Mouse (Mus musculus): Measurements from ENCODE around the gene Lrrc45. TPM values are rescaled to one million over a fixed set of nuclear protein-coding genes. Genes with fewer than 3 reads are reported as not detected.
"Not testable (repeated sequence)": the region's sequence is repeated elsewhere in the genome, so short reads cannot be mapped to it uniquely, and the experiment has no call there.

Lrrc45 gene
- 44.8 and 47.8 TPM in 2 replicates for total RNA-seq (2014; rRNA removed)
- 46.8 and 51.0 TPM in 2 replicates for polyA plus RNA-seq (2015; fragmentation: Nextera tagmentation; extraction: Ambion mirVana)

DNA sequence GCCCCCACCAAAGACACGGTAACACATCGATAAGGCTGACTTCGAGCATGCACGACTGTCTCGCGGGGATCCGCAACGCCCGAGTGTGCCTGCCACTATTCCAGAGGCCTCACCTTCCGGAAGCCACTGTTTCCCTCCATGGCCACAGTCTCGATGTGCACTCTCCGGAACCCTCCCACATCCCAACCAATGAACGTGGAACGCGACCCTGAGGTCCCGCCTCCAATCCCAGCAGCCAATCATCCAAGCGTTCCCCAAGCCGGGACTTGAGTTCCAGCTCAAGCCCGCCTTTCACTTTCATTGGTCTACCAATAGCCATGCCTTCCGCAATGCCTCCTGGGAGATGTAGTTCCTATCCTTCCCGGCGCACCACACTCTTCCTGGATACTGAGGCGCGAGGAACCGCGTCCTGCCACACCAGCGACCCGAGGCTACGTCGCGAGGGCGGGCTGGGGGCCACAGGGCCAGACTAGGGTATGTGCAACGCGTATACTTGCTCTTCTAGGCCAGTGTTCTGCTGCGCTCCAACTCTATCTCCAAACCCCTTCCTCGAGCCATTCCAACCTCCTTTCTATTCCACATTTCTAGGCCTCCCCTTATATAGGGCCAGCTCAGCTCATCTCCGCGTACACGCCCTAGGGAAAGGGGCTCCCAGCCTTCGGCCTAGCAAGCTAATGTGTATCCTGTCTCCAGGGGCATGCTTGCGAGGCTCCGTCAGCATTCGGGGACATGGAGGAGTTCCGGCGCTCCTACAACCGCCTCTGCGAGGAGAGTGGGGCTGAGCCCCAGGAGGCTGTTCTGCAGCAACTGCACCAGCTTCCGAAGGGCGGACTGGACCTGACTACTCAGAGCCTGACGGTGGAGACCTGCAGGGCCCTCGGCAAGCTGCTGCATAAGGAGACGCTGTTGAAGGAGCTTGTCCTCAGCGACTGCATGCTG, at the start of gene Lrrc45, which contains the start of gene Cenpx:
Lrrc45 (plus strand) TSS at position 346 of the 939 bp plus-strand sequence.
Cenpx (minus strand) TSS at position 159 of the 939 bp plus-strand sequence.
- Histone ChIP-seq H3K27me3 (ENCODE audit: insufficient read depth, low read length) (no peaks in the 10 kb centered on the region), H3K4me3 (ENCODE audit: low read depth, low read length) (peak within 1 kb of the TSS; percentile 62), H3K4me2 (ENCODE audit: low read depth, low read length, poor library complexity, severe bottlenecking) (peak within 1 kb of the TSS; percentile 97), H3K36me3 (ENCODE audit: insufficient read depth, low read length) (peaks cover 43% of the 10 kb centered on the region), H3K9ac (replicated peaks; ENCODE audit: low read length, poor library complexity, severe bottlenecking) (peak within 1 kb of the TSS; percentile 72), H3K27ac (ENCODE audit: low read depth, low read length) (peak within 1 kb of the TSS; percentile 68), H3K4me1 (ENCODE audit: insufficient read depth, low read length) (peaks cover 16% of the 10 kb centered on the region; the same call in 1 of the 2 replicates), H3K9me3 (ENCODE audit: low read length) (no peaks in the 10 kb centered on the region)
- no peak for TF ChIP-seq CTCF (IDR thresholded peaks at IDR 0.05)
- ATAC-seq (ENCODE audit: low FRiP score) (peak; percentile 95), DNase-seq (ENCODE audit: low spot score) (peak; percentile 99)
- 2% methylated on average over 53 of the region's 53 CpGs for WGBS

DNA sequence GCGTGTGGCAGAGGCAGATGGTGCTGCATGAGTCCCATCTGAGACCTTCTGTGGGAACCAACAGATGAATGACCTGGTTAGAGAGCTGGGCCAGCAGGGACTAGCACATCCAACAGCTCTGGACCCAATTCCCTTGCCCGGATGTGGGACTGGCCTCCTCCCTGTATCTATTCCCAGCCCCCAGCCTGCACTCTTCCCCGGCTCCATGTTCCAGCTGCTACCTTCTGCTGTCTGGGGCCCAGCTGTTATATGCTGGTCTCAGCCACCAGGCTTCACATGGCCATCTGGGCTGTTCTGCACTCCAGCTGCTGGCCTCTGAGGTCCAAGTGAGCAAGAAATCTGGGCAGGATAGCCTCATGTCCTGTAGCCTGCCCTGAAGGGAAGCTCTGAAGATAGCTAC, 48.3 kb upstream of the Lrrc45 start:
- 87% methylated on average over 3 of the region's 3 CpGs for WGBS
- H3K4me1 ChIP-seq (ENCODE audit: insufficient read depth, low read length), result no peaks in the 10 kb centered on the region
- TF ChIP-seq CTCF (IDR thresholded peaks at IDR 0.05), result no peak
- H3K9me3 ChIP-seq (ENCODE audit: low read length), result no peaks in the 10 kb centered on the region
- no peak overlapping the region for H3K4me2 ChIP-seq (ENCODE audit: low read depth, low read length, poor library complexity, severe bottlenecking)
- no peak overlapping the region for H3K27ac ChIP-seq (ENCODE audit: low read depth, low read length)
- H3K9ac ChIP-seq (replicated peaks; ENCODE audit: low read length, poor library complexity, severe bottlenecking), result no peak overlapping the region
- H3K27me3 ChIP-seq (ENCODE audit: insufficient read depth, low read length), result peaks cover 34% of the 10 kb centered on the region
- DNase-seq (ENCODE audit: low spot score) (no peak), ATAC-seq (ENCODE audit: low FRiP score) (no peak)
- H3K4me3 ChIP-seq (ENCODE audit: low read depth, low read length), result no peak overlapping the region
- no peaks in the 10 kb centered on the region for H3K36me3 ChIP-seq (ENCODE audit: insufficient read depth, low read length)

DNA sequence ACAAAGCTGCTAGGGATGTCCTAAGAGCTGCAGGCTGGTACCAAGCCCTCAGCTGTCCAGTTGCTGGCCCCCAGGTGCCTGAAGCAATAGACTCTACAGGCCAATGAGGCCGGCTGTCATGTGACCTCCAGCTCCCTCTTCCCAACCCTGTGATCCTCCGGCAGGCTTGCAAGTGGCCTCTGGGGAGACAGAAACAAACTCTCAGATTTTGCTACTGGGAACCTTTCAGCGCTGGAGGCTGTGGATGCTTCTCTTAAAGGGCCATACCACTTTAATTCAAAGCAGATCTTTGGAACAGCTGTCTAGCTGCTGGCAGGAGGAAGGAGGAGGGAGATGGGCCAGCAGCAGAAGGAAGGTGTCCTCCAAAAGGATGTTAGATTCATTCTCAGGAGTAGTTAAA, 47.1 kb upstream of the Lrrc45 start:
- H3K4me3 ChIP-seq (ENCODE audit: low read depth, low read length), result no peak overlapping the region
- no peak overlapping the region for H3K9ac ChIP-seq (replicated peaks; ENCODE audit: low read length, poor library complexity, severe bottlenecking)
- H3K27me3 ChIP-seq (ENCODE audit: insufficient read depth, low read length), result peaks cover 22% of the 10 kb centered on the region
- 3% methylated on average over 3 of the region's 3 CpGs for WGBS
- TF ChIP-seq CTCF (IDR thresholded peaks at IDR 0.05), result no peak
- no peak overlapping the region for H3K4me2 ChIP-seq (ENCODE audit: low read depth, low read length, poor library complexity, severe bottlenecking)
- no peaks in the 10 kb centered on the region for H3K4me1 ChIP-seq (ENCODE audit: insufficient read depth, low read length)
- no peak overlapping the region for H3K27ac ChIP-seq (ENCODE audit: low read depth, low read length)
- DNase-seq (ENCODE audit: low spot score), result no peak
- no peak for ATAC-seq (ENCODE audit: low FRiP score)
- H3K36me3 ChIP-seq (ENCODE audit: insufficient read depth, low read length), result no peaks in the 10 kb centered on the region
- no peaks in the 10 kb centered on the region for H3K9me3 ChIP-seq (ENCODE audit: low read length)

DNA sequence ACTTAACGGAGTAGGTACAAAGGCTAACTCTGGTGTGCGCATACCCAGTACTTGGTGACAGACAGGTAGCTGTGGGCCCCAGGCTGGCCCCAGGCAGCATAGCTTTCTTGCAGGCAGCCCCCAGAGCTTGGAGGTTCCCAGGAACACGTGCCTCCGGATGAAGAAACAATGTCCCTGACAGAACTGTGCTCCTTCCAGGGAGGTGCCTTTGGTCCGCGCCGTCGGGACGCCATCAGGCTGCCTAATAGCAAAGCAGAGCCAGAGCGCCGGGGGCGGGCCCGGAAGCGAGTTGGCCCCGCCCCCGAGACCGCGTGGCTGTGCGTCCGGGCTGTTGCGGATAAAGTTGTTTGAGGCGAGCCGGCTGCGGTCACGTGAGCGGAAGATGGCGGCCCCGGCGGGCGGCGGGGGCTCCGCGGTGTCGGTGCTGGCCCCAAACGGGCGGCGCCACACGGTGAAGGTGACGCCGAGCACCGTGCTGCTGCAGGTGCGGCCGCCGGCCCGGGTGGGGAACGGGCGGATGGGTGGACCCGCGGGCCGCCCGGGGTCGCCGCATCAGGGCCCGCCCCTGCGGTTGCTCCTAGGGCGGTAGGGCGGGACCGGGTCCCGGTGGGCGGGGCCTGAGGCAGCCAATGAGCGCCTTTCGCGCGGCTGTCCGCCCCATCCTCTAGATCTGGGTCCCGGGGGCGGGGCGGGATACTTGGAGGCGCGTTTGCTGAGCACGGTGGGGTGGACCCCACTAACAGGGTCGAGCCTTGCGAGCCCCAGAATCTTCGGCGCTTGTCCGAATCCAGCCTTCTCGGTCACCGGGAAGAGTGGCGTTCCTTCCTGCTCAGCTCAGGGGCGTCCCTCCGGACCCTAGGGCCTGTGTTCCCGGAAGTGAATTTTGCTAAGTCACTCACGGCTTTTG, 40.8 kb upstream of the Lrrc45 start, which contains the start of gene Aspscr1:
Aspscr1 (plus strand) TSS at position 287 of the 907 bp plus-strand sequence.
- Histone ChIP-seq H3K4me2 (ENCODE audit: low read depth, low read length, poor library complexity, severe bottlenecking) (peak within 1 kb of the TSS; percentile 67), H3K4me3 (ENCODE audit: low read depth, low read length) (peak within 1 kb of the TSS; percentile 71), H3K9me3 (ENCODE audit: low read length) (no peaks in the 10 kb centered on the region), H3K36me3 (ENCODE audit: insufficient read depth, low read length) (peaks cover 9% of the 10 kb centered on the region), H3K4me1 (ENCODE audit: insufficient read depth, low read length) (peaks cover 8% of the 10 kb centered on the region), H3K27me3 (ENCODE audit: insufficient read depth, low read length) (no peaks in the 10 kb centered on the region), H3K9ac (replicated peaks; ENCODE audit: low read length, poor library complexity, severe bottlenecking) (peak within 1 kb of the TSS; percentile 77), H3K27ac (ENCODE audit: low read depth, low read length) (peak within 1 kb of the TSS; percentile 82)
- ATAC-seq (ENCODE audit: low FRiP score) (peak; percentile 94), DNase-seq (ENCODE audit: low spot score) (peak; percentile 96)
- no peak for TF ChIP-seq CTCF (IDR thresholded peaks at IDR 0.05)
- WGBS, result 1% methylated on average over 74 of the region's 83 CpGs

DNA sequence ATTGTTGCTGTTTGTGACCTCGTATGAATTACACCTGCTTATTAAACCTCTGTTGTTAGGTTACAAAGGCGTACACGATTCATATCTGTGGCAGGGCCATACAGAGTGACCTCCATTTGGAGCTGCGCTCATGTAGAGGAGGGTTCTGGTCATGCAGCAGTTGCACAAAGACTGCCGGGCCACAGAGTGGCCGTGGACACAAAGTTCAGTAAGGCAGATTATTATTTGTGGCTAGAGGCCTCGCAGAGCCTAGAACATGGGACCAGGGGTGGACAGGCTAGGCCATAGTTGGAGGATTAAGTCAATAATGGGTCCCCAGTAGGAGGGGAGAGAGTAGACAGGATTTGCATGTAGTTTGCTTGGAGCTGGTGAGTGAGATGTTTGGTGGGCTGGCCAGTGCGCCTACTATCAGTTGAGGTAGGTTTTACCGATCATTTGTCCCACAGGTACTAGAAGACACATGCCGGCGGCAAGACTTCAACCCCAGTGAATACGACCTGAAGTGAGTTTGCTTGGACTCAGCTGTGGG, 40.1 kb upstream of the Lrrc45 start:
- DNase-seq (ENCODE audit: low spot score), result no peak
- Histone ChIP-seq H3K9me3 (ENCODE audit: low read length) (no peaks in the 10 kb centered on the region), H3K4me1 (ENCODE audit: insufficient read depth, low read length) (peaks cover 8% of the 10 kb centered on the region), H3K4me2 (ENCODE audit: low read depth, low read length, poor library complexity, severe bottlenecking) (peak overlapping the region; percentile 67), H3K27me3 (ENCODE audit: insufficient read depth, low read length) (no peaks in the 10 kb centered on the region), H3K27ac (ENCODE audit: low read depth, low read length) (peak overlapping the region; percentile 82), H3K4me3 (ENCODE audit: low read depth, low read length) (peak overlapping the region; percentile 71), H3K9ac (replicated peaks; ENCODE audit: low read length, poor library complexity, severe bottlenecking) (peak overlapping the region; percentile 77), H3K36me3 (ENCODE audit: insufficient read depth, low read length) (peaks cover 13% of the 10 kb centered on the region)
- no peak for TF ChIP-seq CTCF (IDR thresholded peaks at IDR 0.05)
- ATAC-seq (ENCODE audit: low FRiP score), result peak; percentile 28; the same call in 1 of the 2 replicates
- 29% methylated on average over 12 of the region's 12 CpGs for WGBS

GRCm38 (mm10) chr11:120675875-120676274, 37.9 kb upstream of the Lrrc45 start:
- WGBS, result 99% methylated on average over 5 of the region's 5 CpGs
- not testable (repeated sequence) for H3K4me3 ChIP-seq (ENCODE audit: low read depth, low read length); DNase-seq (ENCODE audit: low spot score); H3K9ac ChIP-seq (replicated peaks; ENCODE audit: low read length, poor library complexity, severe bottlenecking); H3K4me1 ChIP-seq (ENCODE audit: insufficient read depth, low read length); H3K27me3 ChIP-seq (ENCODE audit: insufficient read depth, low read length); H3K4me2 ChIP-seq (ENCODE audit: low read depth, low read length, poor library complexity, severe bottlenecking); H3K9me3 ChIP-seq (ENCODE audit: low read length); H3K27ac ChIP-seq (ENCODE audit: low read depth, low read length); ATAC-seq (ENCODE audit: low FRiP score)
- peaks cover 24% of the 10 kb centered on the region for H3K36me3 ChIP-seq (ENCODE audit: insufficient read depth, low read length)

Measured in midbrain, postnatal 0 days (tissue).